Mouse (Mus musculus) kidney, adult 10 weeks (tissue): ENCODE measurements around the gene Mbd3. TPM values are rescaled to one million over a fixed set of nuclear protein-coding genes. Genes with fewer than 3 reads are reported as not detected.

Experiments used
- polyA plus RNA-seq: library from polyadenylated mRNA; stranded (reverse); fragments of 350-450 nt; fragmentation: Illumina TruSeq; extraction: RNeasy Lipid Tissue Mini Kit (QIAGEN cat#74804); gene quantifications from one replicate; pipeline ENCODE4 v1.2.3, GENCODE M21; 2014; ENCODE audit warnings: low read depth, low replicate concordance

Mbd3 gene
- polyA plus RNA-seq = not detected

DNA sequence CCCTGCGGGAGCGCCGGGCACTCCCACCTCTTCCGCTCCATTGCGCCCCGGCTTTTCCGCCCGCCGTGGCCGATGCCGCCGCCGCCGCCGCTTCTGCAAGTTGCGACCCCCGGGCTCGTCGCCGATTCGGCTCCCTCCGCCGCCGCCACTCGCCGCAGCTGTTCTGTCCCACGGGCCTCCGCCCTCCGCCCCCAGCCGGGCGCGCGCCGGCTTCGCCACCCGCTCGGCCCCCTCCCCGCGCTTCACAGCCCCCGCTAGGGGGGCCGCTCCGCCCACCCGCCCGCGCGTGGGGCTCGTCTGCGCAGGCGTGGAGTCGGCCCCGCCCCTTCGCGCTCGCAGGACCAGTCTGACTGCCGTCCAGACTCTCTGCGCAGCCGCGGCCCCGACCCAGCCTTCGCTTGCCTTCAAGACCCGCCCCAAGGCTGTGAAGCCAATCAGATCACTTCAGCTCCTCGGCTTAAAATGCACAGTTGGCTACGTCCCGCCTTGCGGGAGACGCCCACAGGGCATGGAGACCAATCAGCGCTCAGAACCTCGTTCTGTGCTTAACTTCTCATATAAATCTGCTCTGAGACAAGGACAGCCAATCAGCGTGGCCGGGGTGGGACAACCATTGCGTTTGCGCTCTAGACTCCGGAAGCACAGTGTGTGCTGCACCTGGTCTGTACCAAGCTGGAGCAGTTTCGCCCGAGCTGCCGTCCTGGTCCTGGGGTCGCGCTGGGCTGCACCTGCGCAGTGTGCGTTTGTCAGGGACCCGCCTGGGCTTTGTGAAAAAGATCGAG is at the start of gene Mbd3:
Gene Mbd3, minus strand, starts transcription at position 360 of the 782 bp plus-strand sequence.

DNA sequence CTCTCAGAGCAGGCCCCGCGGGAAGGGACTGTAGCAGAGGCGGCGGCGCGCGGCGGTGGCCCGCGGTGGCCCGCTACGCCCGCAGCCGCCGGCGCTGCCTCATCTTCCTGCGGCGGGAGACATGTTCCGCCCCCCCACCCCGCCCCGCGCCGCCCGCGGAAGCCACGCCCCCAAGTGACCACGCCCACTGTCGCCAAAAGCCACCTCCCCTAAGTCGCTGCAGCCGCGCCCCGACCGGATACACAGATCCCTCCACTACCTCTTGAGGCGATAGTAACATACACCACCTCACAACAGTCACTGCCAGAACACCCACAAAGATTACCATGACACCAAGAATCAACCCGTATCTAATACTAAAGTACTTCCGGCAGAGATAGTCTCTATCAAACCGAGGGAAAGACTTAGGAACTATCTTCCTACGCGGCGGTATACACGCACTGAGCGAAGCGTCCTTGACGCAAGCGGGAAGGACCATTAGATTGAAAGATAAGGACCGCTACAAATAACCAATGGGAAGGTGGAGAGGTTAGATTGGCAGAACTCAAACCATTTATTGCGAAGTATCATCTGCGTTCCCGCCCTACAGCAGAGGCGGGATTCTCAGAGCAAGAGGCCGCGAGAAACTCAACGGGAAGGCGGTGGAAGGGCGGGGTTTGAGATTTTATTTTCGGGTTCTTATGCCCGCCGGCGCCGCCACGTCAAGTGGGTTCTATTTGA is 34.3 kb upstream of the Mbd3 start, which contains the start of gene Tcf3:
Gene Tcf3, minus strand, starts transcription at position 135 of the 720 bp plus-strand sequence.

DNA sequence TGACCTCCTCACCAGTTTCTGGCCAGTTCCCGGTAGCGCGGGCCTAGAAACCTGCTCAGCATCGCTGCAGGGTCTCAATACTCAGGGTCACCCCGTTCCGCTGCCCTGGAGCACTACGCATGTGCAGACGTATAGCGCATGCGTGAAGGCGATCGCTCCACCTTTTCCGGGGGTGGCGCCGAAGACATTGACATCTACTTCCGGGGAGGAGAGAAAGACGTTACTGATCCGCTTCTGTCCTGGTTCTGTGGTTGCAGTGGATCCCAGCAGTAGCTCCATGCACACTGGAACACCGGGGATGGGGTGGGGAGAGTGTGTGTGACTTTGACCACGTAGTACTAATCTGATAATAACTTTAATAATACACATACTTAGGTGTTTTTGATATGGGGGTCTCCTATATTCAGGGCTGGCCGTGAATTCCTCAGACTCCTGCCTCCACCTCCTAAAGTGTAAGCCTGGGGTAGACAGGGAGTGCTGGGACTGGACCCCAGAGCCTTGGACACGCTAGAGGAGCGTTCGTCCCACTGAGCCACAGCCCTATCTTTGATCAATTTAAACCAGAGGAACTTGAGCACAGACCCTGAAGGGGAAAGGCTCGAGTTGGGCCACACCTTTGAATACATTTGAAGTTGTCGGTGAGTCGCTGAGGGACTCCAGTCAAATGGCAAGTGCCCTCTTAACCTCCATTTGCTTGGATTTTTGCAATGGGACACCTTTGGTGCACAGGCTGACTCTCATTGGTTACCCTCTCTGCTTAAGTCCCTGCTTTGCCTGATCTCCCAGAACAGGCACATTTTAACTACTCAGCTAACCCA is 7.5 kb upstream of the Mbd3 start, which contains the start of gene Uqcr11:
Gene Uqcr11, minus strand, starts transcription at position 147 of the 818 bp plus-strand sequence.

DNA sequence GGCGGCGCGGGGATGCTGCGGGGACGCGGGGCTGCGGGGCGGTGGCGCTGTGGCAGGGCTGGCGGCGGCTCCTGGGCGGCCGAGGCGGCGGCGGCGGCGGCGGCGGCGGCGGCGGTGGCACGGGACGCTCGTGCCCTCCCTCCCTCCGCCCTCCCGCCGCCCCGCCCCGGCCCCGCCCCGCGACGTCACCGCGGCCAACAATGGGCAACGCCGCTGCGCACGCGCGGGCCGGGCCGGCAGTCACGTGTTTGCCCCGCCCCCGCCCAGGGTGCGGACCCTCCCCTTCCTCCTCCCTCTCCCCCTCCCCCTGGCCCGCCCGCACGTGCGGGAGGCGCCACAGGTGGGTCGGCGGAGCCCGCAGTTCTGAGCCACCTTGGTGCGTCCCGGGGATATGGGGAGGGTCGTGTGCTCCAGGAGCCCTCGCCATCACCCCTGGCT is 11.8 kb downstream of the Mbd3 start, which contains the start of gene Mex3d:
Gene Mex3d, minus strand, starts transcription at position 138 of the 438 bp plus-strand sequence.

DNA sequence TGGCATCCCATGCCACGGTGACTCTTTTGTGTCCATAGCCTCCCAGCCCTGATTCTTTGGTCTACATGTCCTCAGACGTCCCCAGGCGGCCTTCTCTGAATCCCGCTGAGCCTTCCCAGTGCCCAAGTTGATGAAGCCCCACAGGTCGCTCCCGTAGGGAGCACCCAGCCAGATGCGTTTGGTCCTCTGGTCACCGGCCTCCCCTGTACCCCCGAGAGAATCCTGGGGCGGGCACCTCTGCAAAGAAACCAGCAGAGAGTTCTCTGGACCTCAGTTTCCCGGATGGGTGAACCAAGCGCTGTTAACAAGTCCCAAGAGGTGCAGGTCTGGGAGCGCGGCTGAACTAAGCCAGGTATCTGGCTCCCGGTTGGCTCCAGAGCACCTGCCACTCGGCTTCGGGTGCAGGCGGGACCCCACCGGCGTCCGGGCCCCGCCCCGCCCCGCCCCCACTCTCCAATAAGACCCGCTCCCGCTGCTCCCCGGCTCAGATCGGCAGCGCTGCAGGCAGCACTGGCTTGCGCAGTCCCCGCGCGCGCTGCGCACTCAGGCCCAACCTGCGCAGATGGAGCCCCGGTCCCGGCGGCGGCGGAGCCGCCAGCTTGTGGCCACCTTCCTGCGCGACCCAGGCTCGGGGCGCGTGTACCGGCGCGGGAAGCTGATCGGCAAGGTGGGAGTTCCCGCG is 43.2 kb downstream of the Mbd3 start, which contains the start of gene Plk5:
Gene Plk5, plus strand, starts transcription at position 459 of the 682 bp plus-strand sequence.

DNA sequence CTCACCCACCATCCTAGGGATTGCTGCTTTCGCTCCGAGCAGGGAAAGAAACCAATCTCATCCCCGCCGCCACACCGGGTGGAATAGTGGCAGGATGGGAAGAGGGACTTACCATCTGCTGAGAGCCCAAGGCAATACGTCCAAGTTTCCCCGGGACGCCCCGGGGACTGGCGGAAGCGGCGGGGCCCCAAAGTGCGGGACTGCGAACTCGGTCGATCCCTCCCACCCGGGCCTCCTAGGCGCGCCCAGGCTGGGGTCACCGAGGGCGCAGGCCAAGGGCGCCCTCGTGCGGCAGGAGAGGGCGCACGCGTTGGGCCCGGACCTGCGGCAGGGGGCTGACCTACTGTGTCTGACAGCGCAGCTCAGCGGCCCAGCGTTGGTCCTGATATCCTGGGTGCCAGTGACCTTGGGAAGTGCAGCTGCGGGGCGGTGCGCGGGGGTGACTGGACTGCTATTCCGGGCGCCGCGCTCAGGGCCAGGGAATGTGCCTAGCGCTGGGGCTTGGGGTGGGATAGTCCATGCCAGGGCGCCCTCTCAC is 51.0 kb downstream of the Mbd3 start, which contains the start of gene Adamtsl5:
Gene Adamtsl5, minus strand, starts transcription at position 169 of the 538 bp plus-strand sequence.

Other genes with a start within 250 kb of the Mbd3 start
- 12.5 TPM for gene Cirbp, start 233.6 kb downstream of the Mbd3 start, polyA plus RNA-seq
- not detected for gene 1600002K03Rik, start 226.6 kb downstream of the Mbd3 start, polyA plus RNA-seq
- gene Efna2, start 220.1 kb downstream of the Mbd3 start, polyA plus RNA-seq = 0.40 TPM
- gene Mum1, start 173.1 kb downstream of the Mbd3 start, polyA plus RNA-seq = 3.0 TPM
- gene Ndufs7, start 150.4 kb downstream of the Mbd3 start, polyA plus RNA-seq = 4.1 TPM
- 1.3 TPM for gene Gamt, start 138.5 kb downstream of the Mbd3 start, polyA plus RNA-seq
- 13.7 TPM for gene Dazap1, start 138.1 kb downstream of the Mbd3 start, polyA plus RNA-seq
- not detected for gene Rps15, start 107.1 kb downstream of the Mbd3 start, polyA plus RNA-seq
- not detected for gene Apc2, start 103.6 kb downstream of the Mbd3 start, polyA plus RNA-seq
- gene 2310011J03Rik, start 79.0 kb downstream of the Mbd3 start, polyA plus RNA-seq = 0.73 TPM
- gene Pcsk4, start 70.1 kb downstream of the Mbd3 start, polyA plus RNA-seq = not detected
- 1.3 TPM for gene Reep6, start 69.6 kb downstream of the Mbd3 start, polyA plus RNA-seq
- 0.12 TPM for gene Adamtsl5, start 51.1 kb downstream of the Mbd3 start, polyA plus RNA-seq
- gene Plk5, start 43.1 kb downstream of the Mbd3 start, polyA plus RNA-seq = not detected
- 2.8 TPM for gene Mex3d, start 11.9 kb downstream of the Mbd3 start, polyA plus RNA-seq
- not detected for gene Uqcr11, start 7.3 kb upstream of the Mbd3 start, polyA plus RNA-seq
- gene Tcf3, start 34.1 kb upstream of the Mbd3 start, polyA plus RNA-seq = 1.3 TPM
- not detected for gene Onecut3, start 95.3 kb upstream of the Mbd3 start, polyA plus RNA-seq
- not detected for gene Atp8b3, start 139.6 kb upstream of the Mbd3 start, polyA plus RNA-seq
- gene Rexo1, start 162.0 kb upstream of the Mbd3 start, polyA plus RNA-seq = 0.16 TPM
- 1.5 TPM for gene Klf16, start 177.8 kb upstream of the Mbd3 start, polyA plus RNA-seq
- gene Abhd17a, start 190.8 kb upstream of the Mbd3 start, polyA plus RNA-seq = 0.53 TPM
- gene Scamp4, start 203.3 kb upstream of the Mbd3 start, polyA plus RNA-seq = 0.44 TPM
- gene Adat3, start 203.3 kb upstream of the Mbd3 start, polyA plus RNA-seq = not detected
- gene Gm49322, start 206.5 kb upstream of the Mbd3 start, polyA plus RNA-seq = not detected
- gene Csnk1g2, start 223.3 kb upstream of the Mbd3 start, polyA plus RNA-seq = 0.53 TPM